Mouse (Mus musculus) heart, postnatal 4 days (tissue): Measurements from ENCODE around the gene Acoxl. TPM values are rescaled to one million over a fixed set of nuclear protein-coding genes. Genes with fewer than 3 reads are reported as not detected.
"Not testable (repeated sequence)": the region's sequence is repeated elsewhere in the genome, so short reads cannot be mapped to it uniquely, and the experiment has no call there.

Experiments
- DNase-seq: peaks from one replicate; pipeline ENCODE4 v3.0.0; 2021
- total RNA-seq, 2 experiments: library from RNA; stranded (reverse); gene quantifications; 2 replicates each; pipeline ENCODE4 v1.2.3; 2021

Gene Acoxl
- total RNA-seq, 2 experiments from 2014 or later: not detected

GRCm38 (mm10) chr2:128084607-128085006 is 245.9 kb downstream of the Acoxl start:
- no peak for DNase-seq

- DNase-seq: no peak
These were observed 246.8 kb downstream of the Acoxl start for GRCm38 (mm10) chr2:128085481-128085880.

- DNase-seq: no peak
These were observed 247.7 kb downstream of the Acoxl start for GRCm38 (mm10) chr2:128086301-128086886.

GRCm38 (mm10) chr2:128086996-128087526 is 248.4 kb downstream of the Acoxl start:
- DNase-seq: no peak

- DNase-seq: no peak
These were observed 249.3 kb downstream of the Acoxl start for GRCm38 (mm10) chr2:128087798-128088545.

- DNase-seq: no peak
These were observed 251.7 kb downstream of the Acoxl start for GRCm38 (mm10) chr2:128090283-128090885.

- DNase-seq: no peak
These were observed 253.0 kb downstream of the Acoxl start for GRCm38 (mm10) chr2:128091431-128092369.

- no peak for DNase-seq
These were observed 253.8 kb downstream of the Acoxl start for GRCm38 (mm10) chr2:128092451-128092850.

- DNase-seq: no peak
These were observed 255.5 kb downstream of the Acoxl start for GRCm38 (mm10) chr2:128094196-128094595.

- no peak for DNase-seq
These were observed 255.9 kb downstream of the Acoxl start for GRCm38 (mm10) chr2:128094602-128095001.

GRCm38 (mm10) chr2:128095270-128095669 is 256.6 kb downstream of the Acoxl start:
- no peak for DNase-seq

GRCm38 (mm10) chr2:128096070-128096469 is 257.4 kb downstream of the Acoxl start:
- DNase-seq: no peak

- DNase-seq: not testable (repeated sequence)
These were observed 259.4 kb downstream of the Acoxl start for GRCm38 (mm10) chr2:128098118-128098517.

GRCm38 (mm10) chr2:128102086-128102485 is 263.4 kb downstream of the Acoxl start:
- no peak for DNase-seq

GRCm38 (mm10) chr2:128104815-128105214 is 266.1 kb downstream of the Acoxl start:
- DNase-seq: peak; percentile 40

- DNase-seq: no peak
These were observed 267.0 kb downstream of the Acoxl start for GRCm38 (mm10) chr2:128105651-128106050.

- no peak for DNase-seq
These were observed 272.9 kb downstream of the Acoxl start for GRCm38 (mm10) chr2:128111537-128111936.

- DNase-seq: no peak
These were observed 275.9 kb downstream of the Acoxl start for GRCm38 (mm10) chr2:128114621-128115020.

- DNase-seq: no peak
These were observed 276.9 kb downstream of the Acoxl start for GRCm38 (mm10) chr2:128115579-128115978.

- DNase-seq: no peak
These were observed 278.9 kb downstream of the Acoxl start for GRCm38 (mm10) chr2:128117605-128118004.

- no peak for DNase-seq
These were observed 280.3 kb downstream of the Acoxl start for GRCm38 (mm10) chr2:128118971-128119370.

GRCm38 (mm10) chr2:128122491-128122890 is 283.8 kb downstream of the Acoxl start:
- DNase-seq: peak; percentile 76
